Mouse (Mus musculus): ENCODE data around the gene Ttll1. TPM values are rescaled to one million over a fixed set of nuclear protein-coding genes. Genes with fewer than 3 reads are reported as not detected.
A peak's percentile ranks its signal among the peaks of the same experiment; 100 is the strongest.

The Ttll1 gene
- total and polyA plus RNA-seq, 3 experiments: 2.5 to 9.9 (median 4.9) TPM

GRCm38 (mm10) chr15:83483482-83483881, 27.2 kb downstream of the Ttll1 start:
- no peak overlapping the region for H3K4me2 ChIP-seq (ENCODE audit: insufficient read depth, low read depth, poor library complexity, severe bottlenecking)
- DNase-seq (ENCODE audit: extremely low read depth): peak; percentile 78
- no peak overlapping the region for H3K4me3 ChIP-seq (replicated peaks in 1 of 3; ENCODE audit: low read depth in 2 of 3, low read length in 2 of 3, poor library complexity in 1 of 3)
- no peak overlapping the region for H3K9ac ChIP-seq (ENCODE audit: insufficient read depth, low read depth)
- H3K27me3 ChIP-seq (replicated peaks): no peaks in the 10 kb centered on the region
- dilution Hi-C loops (cut with MboI; ENCODE audit: extremely low pct_ligation_motif_present, extremely low pct_unique_long_range_greater_than_20kb, low sequenced_read_pairs): no loop called here
- no peaks in the 10 kb centered on the region for H3K79me2 ChIP-seq (replicated peaks; ENCODE audit: control insufficient read depth, extremely low read depth, insufficient read depth, poor library complexity, severe bottlenecking)
- peaks cover 13 to 35% of the 10 kb centered on the region in 2 experiments for H3K4me1 ChIP-seq (ENCODE audit: control insufficient read depth in 1 of 2, insufficient read depth in 2 of 2)
- H3K27ac ChIP-seq (ENCODE audit: insufficient read depth, low read depth): no peak overlapping the region
- TF ChIP-seq ZC3H11A (IDR thresholded peaks at IDR 0.05; ENCODE audit: low read depth, low read length): peak; percentile 62
- peak; percentile 82 for TF ChIP-seq RAD21 (IDR thresholded peaks at IDR 0.05; ENCODE audit: low read depth, low read length)
- TF ChIP-seq CTCF (conservative IDR thresholded peaks at IDR 0.05 in 1 of 2, IDR thresholded peaks at IDR 0.05 in 1 of 2; ENCODE audit: low read depth in 2 of 2, low read length in 2 of 2): peak; percentile 45 to 76
- TF ChIP-seq SMC3 (IDR thresholded peaks at IDR 0.05; ENCODE audit: low read depth, low read length): peak; percentile 84
- no peak for TF ChIP-seq GABPA (IDR thresholded peaks at IDR 0.05; ENCODE audit: insufficient replicate concordance, low read depth, low read length)
- TF ChIP-seq JUN (IDR thresholded peaks at IDR 0.05; ENCODE audit: insufficient read depth, low read depth, low read length): no peak
- in situ Hi-C loops (cut with MboI; ENCODE audit: low pct_ligation_motif_present, low pct_unique_long_range_greater_than_20kb, low sequenced_read_pairs): no loop called here
- peaks cover 0 to 19% of the 10 kb centered on the region in 2 experiments for H3K36me3 ChIP-seq (replicated peaks in 1 of 2; ENCODE audit: control insufficient read depth in 1 of 2, insufficient read depth in 1 of 2, low read length in 1 of 2)
- H3K9me3 ChIP-seq (replicated peaks; ENCODE audit: low read length): no peaks in the 10 kb centered on the region

- Histone ChIP-seq H3K36me3 (replicated peaks in 1 of 2; ENCODE audit: control insufficient read depth in 1 of 2, insufficient read depth in 1 of 2, low read length in 1 of 2) (peaks cover 0 to 17% of the 10 kb centered on the region in 2 experiments), H3K4me2 (ENCODE audit: insufficient read depth, low read depth, poor library complexity, severe bottlenecking) (no peak overlapping the region), H3K27ac (ENCODE audit: insufficient read depth, low read depth) (no peak overlapping the region), H3K4me3 (replicated peaks in 1 of 3; ENCODE audit: low read depth in 2 of 3, low read length in 2 of 3, poor library complexity in 1 of 3) (no peak overlapping the region), H3K27me3 (replicated peaks) (no peaks in the 10 kb centered on the region), H3K9ac (ENCODE audit: insufficient read depth, low read depth) (no peak overlapping the region), H3K9me3 (replicated peaks; ENCODE audit: low read length) (no peaks in the 10 kb centered on the region), H3K79me2 (replicated peaks; ENCODE audit: control insufficient read depth, extremely low read depth, insufficient read depth, poor library complexity, severe bottlenecking) (no peaks in the 10 kb centered on the region), H3K4me1 (ENCODE audit: control insufficient read depth in 1 of 2, insufficient read depth in 2 of 2) (peaks cover 13 to 40% of the 10 kb centered on the region in 2 experiments)
- dilution Hi-C loops (cut with MboI; ENCODE audit: extremely low pct_ligation_motif_present, extremely low pct_unique_long_range_greater_than_20kb, low sequenced_read_pairs): no loop called here
- TF ChIP-seq ZC3H11A (IDR thresholded peaks at IDR 0.05; ENCODE audit: low read depth, low read length): no peak
- no peak for TF ChIP-seq MAFK (IDR thresholded peaks at IDR 0.05; ENCODE audit: insufficient replicate concordance, low read length)
- TF ChIP-seq ELF1 (IDR thresholded peaks at IDR 0.05; ENCODE audit: low read depth, low read length): no peak
- TF ChIP-seq IRF4 (IDR thresholded peaks at IDR 0.05; ENCODE audit: low read depth, low read length): no peak
- no peak for TF ChIP-seq ETS1 (conservative IDR thresholded peaks at IDR 0.05; ENCODE audit: low read depth, low read length)
- no peak for TF ChIP-seq MAZ (IDR thresholded peaks at IDR 0.05; ENCODE audit: low read depth, low read length)
- no peak for TF ChIP-seq USF1 (IDR thresholded peaks at IDR 0.05; ENCODE audit: low read depth, low read length)
- TF ChIP-seq CHD1 (IDR thresholded peaks at IDR 0.05; ENCODE audit: low read depth, low read length): no peak
- TF ChIP-seq SIN3A (IDR thresholded peaks at IDR 0.05; ENCODE audit: low read length): no peak
- no peak for TF ChIP-seq MXI1 (IDR thresholded peaks at IDR 0.05; ENCODE audit: low read depth, low read length)
- no peak for TF ChIP-seq UBTF (IDR thresholded peaks at IDR 0.05; ENCODE audit: low read depth, low read length)
- TF ChIP-seq PAX5 (IDR thresholded peaks at IDR 0.05; ENCODE audit: low read length): no peak
- TF ChIP-seq ZNF384 (IDR thresholded peaks at IDR 0.05; ENCODE audit: low read depth, low read length): no peak
- peak; percentile 18 for DNase-seq (ENCODE audit: extremely low read depth)
- in situ Hi-C loops (cut with MboI; ENCODE audit: low pct_ligation_motif_present, low pct_unique_long_range_greater_than_20kb, low sequenced_read_pairs): no loop called here
Measured at GRCm38 (mm10) chr15:83482645-83483224, 28.0 kb downstream of the Ttll1 start.
